Mouse (Mus musculus) telencephalon, adult 2 months (tissue): ENCODE results near the gene Fam102b.

ENCODE experiments used
- DNase-seq: peaks from one replicate; pipeline ENCODE4 v3.0.0-alpha.2; 2011; ENCODE audit warnings: low read depth, low spot score

Fam102b gene

GRCm38 (mm10) chr3:109010489-109011260, 16.7 kb downstream of the Fam102b start:
- DNase-seq, result no peak

- DNase-seq, result no peak
These were observed 19.2 kb downstream of the Fam102b start for GRCm38 (mm10) chr3:109008180-109008579.

- no peak for DNase-seq
These were observed 21.6 kb downstream of the Fam102b start for GRCm38 (mm10) chr3:109005777-109006176.

- DNase-seq, result no peak
These were observed 28.2 kb downstream of the Fam102b start for GRCm38 (mm10) chr3:108999173-108999572.

- DNase-seq, result no peak
These were observed 29.6 kb downstream of the Fam102b start for GRCm38 (mm10) chr3:108997762-108998161.

- DNase-seq, result no peak
These were observed 30.1 kb downstream of the Fam102b start for GRCm38 (mm10) chr3:108997284-108997683.

GRCm38 (mm10) chr3:108995379-108995778, 32.0 kb downstream of the Fam102b start:
- no peak for DNase-seq

GRCm38 (mm10) chr3:108994477-108994876, 32.9 kb downstream of the Fam102b start:
- DNase-seq, result no peak

- no peak for DNase-seq
These were observed 37.3 kb downstream of the Fam102b start for GRCm38 (mm10) chr3:108989971-108990548.

- DNase-seq, result no peak
These were observed 40.3 kb downstream of the Fam102b start for GRCm38 (mm10) chr3:108987009-108987659.

GRCm38 (mm10) chr3:108986534-108986933, 40.9 kb downstream of the Fam102b start:
- DNase-seq, result no peak

- DNase-seq, result no peak
These were observed 43.4 kb downstream of the Fam102b start for GRCm38 (mm10) chr3:108983989-108984388.

- no peak for DNase-seq
These were observed 45.5 kb downstream of the Fam102b start for GRCm38 (mm10) chr3:108981946-108982345.

GRCm38 (mm10) chr3:108977340-108978030, 49.9 kb downstream of the Fam102b start:
- DNase-seq, result no peak

- DNase-seq, result no peak
These were observed 52.4 kb downstream of the Fam102b start for GRCm38 (mm10) chr3:108974920-108975485.

- DNase-seq, result no peak
These were observed 53.3 kb downstream of the Fam102b start for GRCm38 (mm10) chr3:108973980-108974660.

- DNase-seq, result no peak
These were observed 61.4 kb downstream of the Fam102b start for GRCm38 (mm10) chr3:108966051-108966450.

- no peak for DNase-seq
These were observed 62.9 kb downstream of the Fam102b start for GRCm38 (mm10) chr3:108964361-108965044.

- no peak for DNase-seq
These were observed 63.6 kb downstream of the Fam102b start for GRCm38 (mm10) chr3:108963776-108964175.

- no peak for DNase-seq
These were observed 64.1 kb downstream of the Fam102b start for GRCm38 (mm10) chr3:108963278-108963677.

GRCm38 (mm10) chr3:108961655-108962054, 65.8 kb downstream of the Fam102b start:
- DNase-seq, result no peak
